Mouse (Mus musculus): Measurements from ENCODE around the gene Gm10272. TPM values are rescaled to one million over a fixed set of nuclear protein-coding genes. Genes with fewer than 3 reads are reported as not detected.
"Not testable (repeated sequence)": the region's sequence is repeated elsewhere in the genome, so short reads cannot be mapped to it uniquely, and the experiment has no call there.

Gm10272 gene
- polyA plus RNA-seq, 1 experiment from 2014 or later, result not detected

- H3K4me1 ChIP-seq (replicated peaks; ENCODE audit: control insufficient read depth, insufficient read depth, low read length), result no peaks in the 10 kb centered on the region
- H3K36me3 ChIP-seq (ENCODE audit: control insufficient read depth, insufficient read depth), result no peaks in the 10 kb centered on the region
- H3K9ac ChIP-seq (replicated peaks; ENCODE audit: low read depth, low read length), result no peak within 1 kb of the TSS
- no peak within 1 kb of the TSS for H3K4me2 ChIP-seq (ENCODE audit: low read length)
- WGBS, result 91% methylated on average over 1 of the region's 1 CpGs
- H3K4me3 ChIP-seq (replicated peaks; ENCODE audit: low read length), result no peak within 1 kb of the TSS
- no peak within 1 kb of the TSS for H3K27ac ChIP-seq (ENCODE audit: low read length)
- no peak for ATAC-seq
- no peaks in the 10 kb centered on the region for H3K27me3 ChIP-seq (replicated peaks; ENCODE audit: control insufficient read depth, insufficient read depth, low read length)
- no peaks in the 10 kb centered on the region for H3K9me3 ChIP-seq (ENCODE audit: control insufficient read depth, low read length)
Measured at GRCm38 (mm10) chr10:77715507-77715906, 9.1 kb downstream of the Gm10272 start, which contains the start of gene Gm10142. Gene Gm10142 (plus strand): TSS chr10:77715807.

DNA sequence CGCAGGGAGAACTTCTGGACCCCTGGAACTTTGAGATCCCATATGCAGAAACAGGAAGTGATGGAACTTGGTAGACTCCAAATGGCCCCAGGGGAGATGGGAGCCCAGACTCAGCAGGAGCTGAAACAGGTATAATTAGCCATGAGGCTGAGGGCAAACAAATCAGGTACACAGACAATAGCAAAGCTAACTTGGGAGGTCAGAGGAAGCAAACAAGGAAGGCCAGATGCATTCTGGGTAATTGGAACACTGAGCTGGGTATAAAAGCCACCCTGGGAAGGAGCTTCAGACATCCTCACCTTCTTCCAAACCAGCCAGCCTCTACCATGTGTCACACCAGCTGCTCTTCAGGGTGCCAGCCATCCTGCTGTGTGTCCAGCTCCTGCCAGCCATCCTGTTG is 13.9 kb downstream of the Gm10272 start, which contains the start of gene Krtap12-1:
Gene Krtap12-1 (plus strand): TSS at position 301 of the 400 bp plus-strand sequence.
- H3K4me2 ChIP-seq (ENCODE audit: low read length); H3K4me1 ChIP-seq (replicated peaks; ENCODE audit: control insufficient read depth, insufficient read depth, low read length); H3K9ac ChIP-seq (replicated peaks; ENCODE audit: low read depth, low read length); H3K27ac ChIP-seq (ENCODE audit: low read length); H3K36me3 ChIP-seq (ENCODE audit: control insufficient read depth, insufficient read depth); ATAC-seq; H3K9me3 ChIP-seq (ENCODE audit: control insufficient read depth, low read length); H3K27me3 ChIP-seq (replicated peaks; ENCODE audit: control insufficient read depth, insufficient read depth, low read length); H3K4me3 ChIP-seq (replicated peaks; ENCODE audit: low read length): not testable (repeated sequence)
- 86% methylated on average over 1 of the region's 1 CpGs for WGBS

DNA sequence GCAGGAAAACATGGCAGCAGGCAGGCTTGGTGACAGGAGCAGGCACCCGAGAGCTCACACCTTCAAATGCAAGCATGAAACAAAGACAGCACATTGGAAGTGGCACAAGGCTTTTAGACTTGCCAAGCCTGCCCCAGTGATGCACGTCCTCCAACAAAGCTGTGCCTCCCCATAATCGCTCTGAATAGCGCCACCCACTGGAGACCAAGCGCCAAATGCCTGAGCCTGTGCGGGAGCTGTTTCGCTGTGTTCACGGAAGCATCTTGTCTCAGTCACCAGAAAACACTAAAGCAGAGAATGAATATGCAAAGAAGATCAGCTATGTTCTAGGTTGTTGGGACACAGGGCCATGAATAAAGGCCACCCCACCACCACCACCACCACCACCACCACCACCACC is 18.4 kb downstream of the Gm10272 start:
- Histone ChIP-seq H3K36me3 (ENCODE audit: control insufficient read depth, insufficient read depth) (no peaks in the 10 kb centered on the region), H3K4me3 (replicated peaks; ENCODE audit: low read length) (no peak overlapping the region), H3K27me3 (replicated peaks; ENCODE audit: control insufficient read depth, insufficient read depth, low read length) (no peaks in the 10 kb centered on the region), H3K9ac (replicated peaks; ENCODE audit: low read depth, low read length) (no peak overlapping the region), H3K9me3 (ENCODE audit: control insufficient read depth, low read length) (no peaks in the 10 kb centered on the region), H3K27ac (ENCODE audit: low read length) (no peak overlapping the region), H3K4me1 (replicated peaks; ENCODE audit: control insufficient read depth, insufficient read depth, low read length) (no peaks in the 10 kb centered on the region), H3K4me2 (ENCODE audit: low read length) (no peak overlapping the region)
- ATAC-seq, result no peak
- 70% methylated on average over 8 of the region's 8 CpGs for WGBS

GRCm38 (mm10) chr10:77726186-77726585 is 19.8 kb downstream of the Gm10272 start, which contains the start of gene Gm10100:
Gene Gm10100 (plus strand): TSS chr10:77726486.
- 28% methylated on average over 3 of the region's 3 CpGs for WGBS
- H3K9me3 ChIP-seq (ENCODE audit: control insufficient read depth, low read length), result no peaks in the 10 kb centered on the region
- ATAC-seq, result no peak
- H3K27me3 ChIP-seq (replicated peaks; ENCODE audit: control insufficient read depth, insufficient read depth, low read length), result no peaks in the 10 kb centered on the region
- no peak within 1 kb of the TSS for H3K4me3 ChIP-seq (replicated peaks; ENCODE audit: low read length)
- H3K36me3 ChIP-seq (ENCODE audit: control insufficient read depth, insufficient read depth), result no peaks in the 10 kb centered on the region
- no peak within 1 kb of the TSS for H3K4me2 ChIP-seq (ENCODE audit: low read length)
- no peak within 1 kb of the TSS for H3K9ac ChIP-seq (replicated peaks; ENCODE audit: low read depth, low read length)
- no peak within 1 kb of the TSS for H3K27ac ChIP-seq (ENCODE audit: low read length)
- H3K4me1 ChIP-seq (replicated peaks; ENCODE audit: control insufficient read depth, insufficient read depth, low read length), result no peaks in the 10 kb centered on the region

GRCm38 (mm10) chr10:77728280-77728679 is 21.9 kb downstream of the Gm10272 start:
- no peaks in the 10 kb centered on the region for H3K27me3 ChIP-seq (replicated peaks; ENCODE audit: control insufficient read depth, insufficient read depth, low read length)
- H3K36me3 ChIP-seq (ENCODE audit: control insufficient read depth, insufficient read depth), result no peaks in the 10 kb centered on the region
- no peak overlapping the region for H3K27ac ChIP-seq (ENCODE audit: low read length)
- H3K4me2 ChIP-seq (ENCODE audit: low read length), result no peak overlapping the region
- H3K4me3 ChIP-seq (replicated peaks; ENCODE audit: low read length), result no peak overlapping the region
- no peak for ATAC-seq
- no peaks in the 10 kb centered on the region for H3K4me1 ChIP-seq (replicated peaks; ENCODE audit: control insufficient read depth, insufficient read depth, low read length)
- 61% methylated on average over 4 of the region's 4 CpGs for WGBS
- H3K9ac ChIP-seq (replicated peaks; ENCODE audit: low read depth, low read length), result no peak overlapping the region
- no peaks in the 10 kb centered on the region for H3K9me3 ChIP-seq (ENCODE audit: control insufficient read depth, low read length)

- Histone ChIP-seq H3K27ac (ENCODE audit: low read length) (no peak overlapping the region), H3K4me3 (replicated peaks; ENCODE audit: low read length) (no peak overlapping the region), H3K4me2 (ENCODE audit: low read length) (no peak overlapping the region), H3K9ac (replicated peaks; ENCODE audit: low read depth, low read length) (no peak overlapping the region), H3K36me3 (ENCODE audit: control insufficient read depth, insufficient read depth) (no peaks in the 10 kb centered on the region), H3K27me3 (replicated peaks; ENCODE audit: control insufficient read depth, insufficient read depth, low read length) (no peaks in the 10 kb centered on the region), H3K4me1 (replicated peaks; ENCODE audit: control insufficient read depth, insufficient read depth, low read length) (no peaks in the 10 kb centered on the region), H3K9me3 (ENCODE audit: control insufficient read depth, low read length) (no peaks in the 10 kb centered on the region)
- 51% methylated on average over 4 of the region's 4 CpGs for WGBS
- no peak for ATAC-seq
Measured at GRCm38 (mm10) chr10:77729241-77729640, 22.8 kb downstream of the Gm10272 start.

- no peak overlapping the region for H3K27ac ChIP-seq (ENCODE audit: low read length)
- no peaks in the 10 kb centered on the region for H3K27me3 ChIP-seq (replicated peaks; ENCODE audit: control insufficient read depth, insufficient read depth, low read length)
- H3K9ac ChIP-seq (replicated peaks; ENCODE audit: low read depth, low read length), result no peak overlapping the region
- H3K36me3 ChIP-seq (ENCODE audit: control insufficient read depth, insufficient read depth), result no peaks in the 10 kb centered on the region
- H3K4me2 ChIP-seq (ENCODE audit: low read length), result no peak overlapping the region
- no peak overlapping the region for H3K4me3 ChIP-seq (replicated peaks; ENCODE audit: low read length)
- no peaks in the 10 kb centered on the region for H3K4me1 ChIP-seq (replicated peaks; ENCODE audit: control insufficient read depth, insufficient read depth, low read length)
- ATAC-seq, result no peak
- H3K9me3 ChIP-seq (ENCODE audit: control insufficient read depth, low read length), result no peaks in the 10 kb centered on the region; the same call in 1 of the 2 replicates
- 89% methylated on average over 1 of the region's 1 CpGs for WGBS
Measured at GRCm38 (mm10) chr10:77735928-77736327, 29.5 kb downstream of the Gm10272 start.

DNA sequence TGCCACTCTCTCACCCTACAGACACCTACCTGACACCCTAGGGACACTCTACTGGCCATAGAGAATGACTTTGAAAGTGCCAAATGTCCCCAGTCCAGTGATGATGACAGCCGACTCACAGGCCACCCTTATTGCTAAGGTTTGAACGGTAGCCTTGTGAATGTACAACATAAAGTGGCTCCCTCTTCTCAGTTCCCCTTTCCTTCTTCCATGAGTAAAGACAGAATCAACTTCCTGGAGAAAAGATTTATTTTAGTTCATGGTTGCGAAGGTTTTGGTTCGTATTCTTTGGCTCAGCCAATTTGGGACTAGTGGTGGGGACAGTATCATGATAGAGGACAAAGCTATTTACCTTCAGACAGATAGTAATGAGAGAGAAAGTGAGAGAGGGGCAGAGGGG is 32.5 kb downstream of the Gm10272 start:
- no peaks in the 10 kb centered on the region for H3K4me1 ChIP-seq (replicated peaks; ENCODE audit: control insufficient read depth, insufficient read depth, low read length)
- no peak overlapping the region for H3K27ac ChIP-seq (ENCODE audit: low read length)
- H3K9me3 ChIP-seq (ENCODE audit: control insufficient read depth, low read length), result no peaks in the 10 kb centered on the region; the same call in 1 of the 2 replicates
- no peak overlapping the region for H3K4me2 ChIP-seq (ENCODE audit: low read length)
- H3K27me3 ChIP-seq (replicated peaks; ENCODE audit: control insufficient read depth, insufficient read depth, low read length), result no peaks in the 10 kb centered on the region
- WGBS, result 91% methylated on average over 4 of the region's 4 CpGs
- H3K4me3 ChIP-seq (replicated peaks; ENCODE audit: low read length), result no peak overlapping the region
- no peaks in the 10 kb centered on the region for H3K36me3 ChIP-seq (ENCODE audit: control insufficient read depth, insufficient read depth)
- ATAC-seq, result no peak
- H3K9ac ChIP-seq (replicated peaks; ENCODE audit: low read depth, low read length), result no peak overlapping the region

DNA sequence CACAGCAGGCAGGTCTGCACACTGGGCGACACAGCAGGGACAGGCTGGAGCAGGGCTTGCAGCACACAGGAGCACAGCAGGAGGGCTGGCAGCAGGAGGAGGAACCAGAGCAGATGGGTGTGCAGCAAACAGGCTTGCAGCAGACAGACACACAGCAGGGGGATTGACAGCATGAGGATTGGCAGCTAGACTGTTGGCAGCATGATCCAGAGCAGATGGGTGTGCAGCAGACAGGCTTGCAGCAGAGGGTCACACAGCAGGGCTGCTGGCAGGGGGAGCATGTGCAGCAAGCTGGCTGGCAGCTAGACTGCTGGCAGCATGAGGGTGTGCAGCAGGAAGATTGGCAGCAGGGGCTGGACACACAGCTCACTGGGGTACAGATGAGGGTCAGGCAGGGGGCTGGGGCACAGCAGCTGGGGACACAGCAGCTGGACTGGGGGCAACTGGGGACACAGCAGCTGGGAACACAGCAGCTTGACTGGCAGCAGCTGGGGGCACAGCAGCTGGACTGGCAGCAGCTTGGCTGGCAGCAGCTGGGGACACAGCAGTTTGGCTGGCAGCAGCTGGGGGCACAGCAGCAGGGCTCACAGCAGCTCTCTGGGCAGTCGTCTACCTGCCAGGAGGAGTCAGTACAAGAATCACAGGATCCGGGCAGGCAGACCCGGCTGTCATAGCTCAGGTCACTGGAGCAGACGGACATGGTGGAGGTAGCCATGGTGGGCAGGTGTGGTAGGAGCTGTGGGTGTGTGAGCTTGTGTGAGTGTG is 35.7 kb downstream of the Gm10272 start, which contains the start of gene Gm18596:
Gene Gm18596 (minus strand): TSS at position 715 of the 765 bp plus-strand sequence.
- H3K4me3 ChIP-seq (replicated peaks; ENCODE audit: low read length); H3K4me1 ChIP-seq (replicated peaks; ENCODE audit: control insufficient read depth, insufficient read depth, low read length); H3K27ac ChIP-seq (ENCODE audit: low read length); ATAC-seq; H3K4me2 ChIP-seq (ENCODE audit: low read length); H3K9ac ChIP-seq (replicated peaks; ENCODE audit: low read depth, low read length); H3K27me3 ChIP-seq (replicated peaks; ENCODE audit: control insufficient read depth, insufficient read depth, low read length); H3K36me3 ChIP-seq (ENCODE audit: control insufficient read depth, insufficient read depth); H3K9me3 ChIP-seq (ENCODE audit: control insufficient read depth, low read length): not testable (repeated sequence)
- 61% methylated on average over 4 of the region's 5 CpGs for WGBS
